ENCODE assay signal across 8 mouse cellular contexts in the genomic region with DNA sequence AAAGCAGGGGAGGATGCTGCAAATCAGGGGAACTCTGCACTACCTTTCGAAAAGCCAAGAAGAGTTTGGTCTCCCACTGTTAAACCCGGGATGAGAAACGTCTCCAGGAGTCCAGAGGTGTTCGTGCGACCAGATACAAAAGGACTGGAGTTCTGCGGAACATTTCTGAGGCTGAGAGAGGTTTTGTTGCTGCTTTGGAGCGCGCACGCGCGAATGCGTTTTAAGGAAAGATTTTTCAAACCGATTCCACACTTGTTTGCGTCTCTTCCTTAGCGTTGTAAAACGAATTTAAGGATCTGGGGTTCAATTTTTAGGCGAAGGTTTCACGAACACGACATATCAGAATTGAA.
DNase-seq lines count a peak whose midpoint lies in the region; ATAC-seq lines count a peak whose summit lies in the region.

No protein-coding gene starts in this region.

- H3K27me3 ChIP-seq in limb, embryonic 10.5 days (ENCODE audit: low read depth, poor library complexity, severe bottlenecking) = no peaks in the 10 kb centered on the region
- peaks cover 13% of the 10 kb centered on the region; the same call in 1 of the 2 replicates for H3K27me3 ChIP-seq in neural tube, embryonic 14.5 days (ENCODE audit: control insufficient read depth, insufficient read depth, low read length)

- intact Hi-C loops in left cerebral cortex, postnatal 10 days (cut with DNase I) = loop anchor here (5.0 kb wide), 1 partner anchor 81 kb away; no protein-coding TSS in a partner anchor

- peak; percentile 9 for DNase-seq in adrenal gland, postnatal 14 days
- no peak for DNase-seq in adrenal gland, adult (ENCODE audit: inconsistent age in 2 of 2, low spot score in 1 of 2)
- peak; percentile 5 for DNase-seq in urinary bladder, postnatal 14 days (ENCODE audit: low spot score)
- no peak for DNase-seq in urinary bladder, postnatal 36 days (ENCODE audit: low spot score in 2 of 2)
- DNase-seq in limb, embryonic 10.5 days (ENCODE audit: low spot score) = no peak
- DNase-seq in MN1 (ENCODE audit: low spot score) = no peak
- no peak for DNase-seq in left cerebral cortex, postnatal 10 days (ENCODE audit: extremely low spot score in 1 of 2, low spot score in 2 of 2)

- peaks cover 17% of the 10 kb centered on the region for H3K4me1 ChIP-seq in limb, embryonic 10.5 days
- peaks cover 13% of the 10 kb centered on the region for H3K4me1 ChIP-seq in neural tube, embryonic 14.5 days (ENCODE audit: control insufficient read depth, insufficient read depth, low read length)

- no peak for ATAC-seq in neural tube, embryonic 14.5 days (ENCODE audit: low read depth)

- H3K4me2 ChIP-seq in neural tube, embryonic 14.5 days (ENCODE audit: low read depth, low read length) = peak overlapping the region; percentile 61

- no peaks in the 10 kb centered on the region for H3K9me3 ChIP-seq in limb, embryonic 10.5 days (replicated peaks)
- H3K9me3 ChIP-seq in neural tube, embryonic 14.5 days (ENCODE audit: control insufficient read depth, low read length) = no peaks in the 10 kb centered on the region

- H3K4me3 ChIP-seq in limb, embryonic 10.5 days = peak overlapping the region; percentile 71
- peak overlapping the region; percentile 38 for H3K4me3 ChIP-seq in neural tube, embryonic 14.5 days (ENCODE audit: low read depth, low read length)

- under 1% methylated on average over 19 of the region's 19 CpGs for WGBS in limb, embryonic 10.5 days
- 1% methylated on average over 19 of the region's 19 CpGs for WGBS in neural tube, embryonic 14.5 days

- H3K9ac ChIP-seq in neural tube, embryonic 14.5 days (replicated peaks; ENCODE audit: low read depth, low read length) = no peak overlapping the region

- peak overlapping the region; percentile 89 for H3K27ac ChIP-seq in limb, embryonic 10.5 days
- no peak overlapping the region for H3K27ac ChIP-seq in neural tube, embryonic 14.5 days (ENCODE audit: low read depth, low read length)

- peaks cover 8% of the 10 kb centered on the region; the same call in 1 of the 2 replicates for H3K36me3 ChIP-seq in limb, embryonic 10.5 days
- H3K36me3 ChIP-seq in neural tube, embryonic 14.5 days (ENCODE audit: control insufficient read depth, insufficient read depth, low read length) = no peaks in the 10 kb centered on the region

Comparison
In these comparisons a context has a peak if more than half of its experiments do, and no peak if none do; other contexts are left out.
1. DNase-seq: peak in adrenal gland, postnatal 14 days (single experiment) and urinary bladder, postnatal 14 days (single experiment); none in adrenal gland, adult (0 of 2), urinary bladder, postnatal 36 days (0 of 2), limb, embryonic 10.5 days (single experiment), MN1 (single experiment) and left cerebral cortex, postnatal 10 days (0 of 2).